Mouse (Mus musculus) hematopoietic stem cell, adult 5-6 weeks (primary cell): Measurements from ENCODE around the gene Camta1. TPM values are rescaled to one million over a fixed set of nuclear protein-coding genes. Genes with fewer than 3 reads are reported as not detected.

Source experiments
- ATAC-seq, 2 experiments: fragments of 125-278 bp in 1 of 2; replicated peaks in 1 of 2; 2 replicates each; pipeline ENCODE4 v1.8.0; 2016 to 2017; ENCODE audit warnings: inconsistent platforms in 2 of 2, mild to moderate bottlenecking in 2 of 2, moderate number of reproducible peaks in 2 of 2, low read depth in 1 of 2, moderate TSS enrichment in 1 of 2; ENCODE audit not compliant: low FRiP score in 2 of 2, poor library complexity in 2 of 2, severe bottlenecking in 2 of 2, insufficient read depth in 1 of 2, low TSS enrichment in 1 of 2
- total RNA-seq: library from RNA; stranded (forward); fragments of 172-1452, 232-1000 nt; gene quantifications from 2 replicates; pipeline ENCODE4 v1.2.3, GENCODE M21; 2017

Camta1 gene
- total RNA-seq, 1 experiment from 2014 or later: 11.6 TPM

GRCm38 (mm10) chr4:151880044-151880690 lies 18.5 kb upstream of the Camta1 start:
- ATAC-seq: no peak

- ATAC-seq: no peak
Observed at GRCm38 (mm10) chr4:151876400-151876799, 14.7 kb upstream of the Camta1 start.

GRCm38 (mm10) chr4:151863511-151863910 lies 1.8 kb upstream of the Camta1 start:
- no peak for ATAC-seq

GRCm38 (mm10) chr4:151861471-151861805 lies 238 bp downstream of the Camta1 start:
- no peak for ATAC-seq

GRCm38 (mm10) chr4:151860441-151861331 lies 990 bp downstream of the Camta1 start:
- ATAC-seq: no peak

GRCm38 (mm10) chr4:151859275-151859674 lies 2.4 kb downstream of the Camta1 start:
- ATAC-seq: no peak

GRCm38 (mm10) chr4:151853949-151854348 lies 7.7 kb downstream of the Camta1 start:
- peak in 1 of 2 experiments; percentile 51; a peak in 1 of 4 replicates for ATAC-seq

- peak; percentile 78 to 86 for ATAC-seq
Observed at GRCm38 (mm10) chr4:151851179-151851578, 10.5 kb downstream of the Camta1 start.

- no peak for ATAC-seq
Observed at GRCm38 (mm10) chr4:151842591-151842990, 19.1 kb downstream of the Camta1 start.

- ATAC-seq: peak; percentile 36 to 66; a peak in 3 of 4 replicates
Observed at GRCm38 (mm10) chr4:151838518-151838917, 23.2 kb downstream of the Camta1 start.

GRCm38 (mm10) chr4:151835860-151836259 lies 25.8 kb downstream of the Camta1 start:
- no peak for ATAC-seq

- ATAC-seq: no peak
Observed at GRCm38 (mm10) chr4:151834536-151834935, 27.1 kb downstream of the Camta1 start.

- ATAC-seq: no peak
Observed at GRCm38 (mm10) chr4:151833940-151834449, 27.7 kb downstream of the Camta1 start.

GRCm38 (mm10) chr4:151827840-151828239 lies 33.8 kb downstream of the Camta1 start:
- peak; percentile 67 to 71 for ATAC-seq

- no peak for ATAC-seq
Observed at GRCm38 (mm10) chr4:151827356-151827755, 34.3 kb downstream of the Camta1 start.

- ATAC-seq: no peak
Observed at GRCm38 (mm10) chr4:151823963-151824362, 37.7 kb downstream of the Camta1 start.

- no peak for ATAC-seq
Observed at GRCm38 (mm10) chr4:151822986-151823385, 38.7 kb downstream of the Camta1 start.

GRCm38 (mm10) chr4:151817981-151818766 lies 43.5 kb downstream of the Camta1 start:
- no peak for ATAC-seq
